Mouse (Mus musculus) ES-CJ7 (cell line): Measurements from ENCODE around the gene Arhgef6.
A peak's percentile ranks its signal among the peaks of the same experiment; 100 is the strongest.

ENCODE experiments used
- DNase-seq: peaks from one replicate; pipeline ENCODE4 v3.0.0; 2011; ENCODE audit warnings: low read depth, low spot score

The Arhgef6 gene

DNA sequence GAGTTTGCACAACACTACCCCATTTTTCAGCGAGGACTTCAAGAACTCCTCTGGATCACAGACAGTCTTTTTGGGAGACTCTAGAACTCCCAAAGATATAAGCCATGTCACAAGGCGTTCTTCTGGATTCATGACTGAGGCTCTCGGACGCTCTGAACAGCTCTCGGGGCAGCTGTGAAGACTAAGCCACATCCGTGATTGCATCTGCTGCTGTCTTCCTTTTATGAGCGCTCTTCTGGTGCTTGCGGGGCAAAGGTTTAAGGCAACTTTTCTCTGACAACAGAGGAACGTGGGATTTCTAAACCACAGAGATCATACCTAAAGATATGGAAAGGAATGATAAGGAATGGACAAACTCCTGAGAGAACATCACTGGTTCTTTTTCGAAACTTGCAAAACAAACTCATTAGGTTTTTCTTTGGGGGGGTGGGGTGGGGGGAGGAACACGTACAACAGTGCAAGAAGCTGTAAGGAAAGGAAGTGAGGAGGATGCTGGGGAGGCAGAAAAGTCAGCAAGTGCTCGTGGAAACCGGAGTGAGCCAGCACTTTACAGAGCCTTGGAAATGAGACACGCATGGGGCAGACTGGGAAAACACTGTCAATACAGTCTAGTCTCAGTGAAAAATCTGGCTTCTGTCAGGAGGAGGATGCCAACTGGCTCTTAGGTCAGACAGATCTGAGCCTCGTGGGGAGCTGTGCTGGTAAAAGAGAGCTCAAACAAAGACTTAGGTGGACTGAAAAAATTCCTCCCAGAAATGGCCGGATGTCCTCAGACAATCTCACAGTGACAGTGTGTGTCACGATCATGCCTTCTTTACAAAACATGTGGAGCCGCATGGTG is at the start of gene Arhgef6:
Gene Arhgef6 (minus strand): TSS at position 359 of the 841 bp plus-strand sequence.
- DNase-seq = no peak

DNA sequence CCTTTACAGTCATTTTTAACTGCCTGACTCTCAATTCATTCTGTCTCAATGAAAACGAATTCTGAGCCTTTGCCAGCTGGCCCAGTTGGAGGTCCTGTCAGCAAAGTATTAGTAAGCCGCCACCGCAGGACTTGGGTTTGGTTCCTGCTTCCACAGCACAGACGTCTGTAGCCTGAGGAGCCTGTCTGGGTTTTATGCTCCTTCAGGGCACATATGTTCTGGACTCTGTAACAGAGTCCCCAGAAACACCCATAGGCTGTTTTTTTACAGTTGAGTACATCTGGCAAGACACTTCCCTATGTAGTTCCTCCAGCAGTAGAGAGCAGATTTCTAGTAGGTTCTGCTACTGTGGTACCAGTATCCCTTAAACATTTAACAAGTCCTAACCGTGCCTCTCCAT is 42.4 kb upstream of the Arhgef6 start:
- DNase-seq = no peak

DNA sequence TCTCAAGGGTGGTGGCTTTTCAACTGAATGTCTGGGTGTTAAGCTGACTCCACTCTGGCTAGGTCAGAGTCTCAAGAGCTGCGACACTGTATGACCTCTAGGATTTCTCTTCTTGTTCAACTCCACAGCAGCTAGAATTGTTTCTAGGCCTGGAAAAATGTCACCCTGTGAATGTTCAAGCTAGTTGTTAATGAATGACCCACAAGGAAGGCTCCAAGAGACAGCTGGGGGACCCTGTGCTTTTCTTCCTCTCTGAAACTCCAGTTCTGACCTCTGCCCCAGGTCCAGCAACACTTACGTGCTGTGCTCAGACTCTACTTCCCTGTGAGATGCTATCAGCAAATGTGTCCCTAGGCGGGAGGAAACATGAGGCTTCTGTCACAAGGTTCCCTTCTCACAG is 40.0 kb upstream of the Arhgef6 start:
- DNase-seq = no peak

DNA sequence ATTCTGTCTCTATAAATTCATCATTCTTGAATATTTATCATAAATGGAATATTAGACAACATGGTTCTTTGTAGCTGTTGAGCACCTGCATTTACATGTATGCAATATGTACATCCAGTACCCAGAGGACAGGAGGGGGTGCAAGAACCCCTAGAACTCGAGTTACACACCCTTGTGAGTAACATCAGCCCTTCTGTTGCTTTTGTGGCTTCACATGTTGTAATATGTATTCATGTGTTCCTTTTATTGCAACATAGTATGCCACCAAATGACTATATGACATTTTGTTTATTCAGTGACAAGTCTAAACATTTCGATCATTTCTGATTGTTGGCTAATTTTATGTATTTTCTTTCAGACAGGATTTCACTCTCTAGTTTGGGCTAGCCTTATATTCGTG is 38.6 kb upstream of the Arhgef6 start:
- no peak for DNase-seq

DNA sequence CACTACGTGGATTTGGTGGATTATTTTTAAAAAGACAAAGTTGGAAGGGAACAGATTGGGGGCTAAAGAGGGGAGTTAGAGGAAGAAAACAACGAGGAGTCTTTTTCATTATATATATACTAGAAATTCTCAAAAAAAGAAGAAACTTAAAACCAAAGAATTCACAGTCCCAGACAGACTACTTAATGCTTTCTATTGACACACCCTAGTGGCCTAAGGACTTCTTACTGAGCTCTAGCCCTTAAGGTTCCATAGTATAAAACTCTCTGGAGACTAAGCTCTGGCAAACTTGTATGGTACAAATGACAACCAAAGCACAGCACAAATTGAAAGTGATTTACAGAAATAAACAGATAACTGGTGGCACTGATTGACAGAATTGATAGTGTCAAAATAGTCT is 35.5 kb upstream of the Arhgef6 start:
- DNase-seq = no peak

DNA sequence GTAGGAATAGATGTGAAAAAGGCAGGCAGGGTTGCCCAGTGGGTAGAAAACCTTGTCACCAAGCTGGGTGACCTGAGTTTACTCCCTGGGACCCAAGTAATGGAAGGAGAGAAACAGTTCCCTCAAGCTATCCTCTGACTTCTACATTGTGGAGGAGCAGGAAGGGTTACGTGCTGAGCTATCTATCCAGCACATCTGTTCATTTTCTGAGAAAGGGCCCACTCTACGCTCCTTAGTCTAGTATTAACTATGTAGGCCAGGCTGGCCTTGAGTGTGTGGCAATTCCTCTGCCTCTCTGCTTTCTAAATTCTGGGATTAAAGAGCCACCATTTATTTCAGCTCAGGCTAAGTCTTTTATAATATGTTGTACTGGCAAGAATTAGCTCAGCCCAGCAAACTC is 35.0 kb upstream of the Arhgef6 start:
- no peak for DNase-seq

DNA sequence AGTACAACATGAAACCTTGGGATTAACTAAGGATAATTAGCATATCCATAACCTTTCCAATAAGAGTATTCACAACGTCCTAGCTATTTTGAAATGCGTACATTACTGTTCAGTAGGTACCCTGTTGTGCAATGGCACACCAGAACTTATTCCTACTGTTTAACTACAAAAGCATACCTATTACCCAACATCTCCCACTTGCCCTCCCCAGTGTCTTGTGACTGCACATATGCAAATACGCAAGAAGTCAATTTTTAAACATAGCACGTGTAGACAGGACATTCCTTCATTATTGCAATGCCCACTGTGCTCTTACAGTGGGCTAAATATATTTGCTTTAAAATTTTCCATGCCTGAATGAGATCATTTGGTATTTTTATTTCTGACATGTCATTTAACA is 34.4 kb upstream of the Arhgef6 start:
- no peak for DNase-seq

DNA sequence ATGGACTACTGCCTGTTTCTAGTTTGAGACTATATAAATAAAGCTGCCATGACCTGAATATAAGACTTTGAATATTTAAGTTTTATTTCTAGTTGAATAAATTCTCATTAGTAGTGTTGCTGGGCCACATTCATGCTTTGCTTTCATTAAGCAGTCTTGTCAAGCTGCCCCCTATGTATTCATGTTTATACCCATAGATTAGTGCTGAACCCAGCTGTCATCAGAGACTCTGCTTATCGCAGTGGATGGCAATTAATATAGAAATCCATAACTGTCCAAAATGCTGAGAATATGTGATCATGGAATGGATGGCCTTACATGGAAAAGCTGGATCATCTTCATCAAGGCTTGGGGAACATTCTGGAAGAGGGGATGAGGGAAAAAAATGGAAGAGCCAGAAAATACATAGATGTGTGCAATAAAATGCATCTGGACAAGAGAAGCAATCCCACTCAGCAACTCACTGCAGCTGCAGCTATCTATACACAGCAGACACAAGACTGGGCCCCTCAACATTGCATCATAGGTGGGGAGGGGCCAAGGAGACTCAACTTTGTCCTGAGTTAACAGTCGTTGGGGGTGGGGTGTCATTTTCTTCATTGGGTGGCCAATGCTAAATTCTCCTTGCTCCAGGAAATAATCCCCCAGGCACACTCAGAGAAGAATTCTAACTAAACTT is 26.5 kb upstream of the Arhgef6 start:
- DNase-seq = no peak

DNA sequence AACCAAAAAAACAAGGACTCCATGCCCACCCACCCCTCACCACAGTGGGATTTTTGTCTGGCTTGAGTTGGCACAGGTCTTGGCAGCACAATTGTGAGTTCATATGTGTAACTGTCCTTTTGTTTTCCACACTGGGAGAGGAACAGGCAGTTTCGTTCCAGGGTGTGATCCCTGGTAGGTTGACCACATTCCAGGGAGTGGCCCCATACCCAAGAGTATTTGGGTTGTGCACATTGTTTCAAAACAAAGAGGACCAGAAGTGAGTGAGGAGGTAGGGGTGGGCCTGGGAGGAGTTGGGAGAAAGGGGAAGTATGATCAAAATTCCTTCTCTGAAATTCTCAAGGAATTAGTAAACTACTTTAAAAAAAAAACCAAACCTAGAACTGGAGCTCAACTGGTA is 20.8 kb upstream of the Arhgef6 start:
- DNase-seq = peak; percentile 50

DNA sequence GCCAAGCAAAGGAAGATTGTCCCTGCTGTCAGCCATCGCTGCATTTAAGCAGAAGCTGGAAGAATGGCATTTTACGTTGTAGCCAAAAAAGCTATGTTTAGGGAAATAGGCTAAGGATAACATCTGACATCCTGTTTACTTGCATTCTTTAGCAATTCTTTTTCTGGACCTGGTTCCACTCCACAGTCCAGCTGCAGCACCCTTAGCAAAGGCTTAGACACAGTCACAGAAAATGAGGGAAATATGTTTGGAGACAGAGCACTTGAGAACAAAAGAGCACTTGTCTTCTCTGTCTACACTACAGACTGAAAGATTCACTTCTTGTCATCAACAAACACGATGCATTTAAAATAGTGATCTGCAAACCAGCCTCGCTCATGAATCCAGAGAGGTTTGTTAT is 691 bp upstream of the Arhgef6 start:
- DNase-seq = no peak

DNA sequence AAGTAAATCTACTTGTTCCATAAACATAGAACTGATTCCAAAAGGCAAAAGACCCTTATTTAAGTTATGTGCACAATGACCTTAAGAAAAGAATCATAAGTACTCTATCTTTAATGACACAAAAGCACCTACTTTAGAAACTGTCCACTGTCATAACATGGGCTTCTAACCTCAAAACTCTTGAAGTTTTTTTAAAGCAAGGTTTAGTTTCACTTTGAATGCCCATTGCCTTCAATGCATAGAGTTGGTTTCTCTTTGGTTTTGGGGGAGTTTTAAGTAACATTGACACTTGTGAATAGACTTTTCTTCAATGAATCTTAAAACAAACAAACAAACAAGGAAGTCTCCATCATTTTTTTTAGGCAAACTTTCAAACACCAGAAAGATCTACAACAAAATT is 947 bp downstream of the Arhgef6 start:
- DNase-seq = no peak

DNA sequence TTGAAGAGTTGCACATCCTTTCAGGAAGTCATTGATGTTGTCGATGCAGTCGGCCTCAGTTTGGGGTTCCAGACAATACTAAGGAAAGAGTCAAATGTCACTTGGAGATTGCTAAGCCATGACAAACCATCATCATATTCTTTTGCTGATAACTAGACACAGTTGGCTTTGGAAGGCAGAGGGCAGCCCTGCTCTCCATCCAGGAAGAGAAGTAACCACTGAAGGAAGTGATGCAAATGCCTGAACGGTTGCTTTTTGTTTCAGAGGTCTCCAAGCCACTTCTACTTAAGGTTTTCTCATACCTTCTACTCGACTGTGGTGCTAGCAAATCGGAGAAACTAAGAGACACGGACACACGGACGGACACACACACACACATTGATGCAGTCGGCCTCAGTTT is 1.6 kb downstream of the Arhgef6 start:
- DNase-seq = no peak

DNA sequence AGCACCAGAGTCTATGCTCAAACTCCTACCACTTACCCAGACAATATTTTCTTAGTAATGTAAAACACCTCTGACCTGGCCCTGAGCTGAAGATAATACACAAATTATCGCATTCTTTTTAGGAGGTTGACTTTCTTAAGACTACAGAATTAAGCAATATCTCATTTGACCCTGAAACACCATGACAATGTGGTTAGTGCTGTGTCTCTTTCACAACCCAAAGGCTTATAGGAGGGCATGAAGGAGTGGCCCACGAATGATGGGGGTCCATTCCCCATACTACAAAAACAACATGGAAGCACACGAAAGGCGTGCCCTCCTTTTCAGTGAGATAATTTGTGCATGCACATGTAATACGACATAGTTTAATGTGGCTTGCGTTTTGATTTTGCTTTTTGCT is 3.2 kb downstream of the Arhgef6 start:
- no peak for DNase-seq

DNA sequence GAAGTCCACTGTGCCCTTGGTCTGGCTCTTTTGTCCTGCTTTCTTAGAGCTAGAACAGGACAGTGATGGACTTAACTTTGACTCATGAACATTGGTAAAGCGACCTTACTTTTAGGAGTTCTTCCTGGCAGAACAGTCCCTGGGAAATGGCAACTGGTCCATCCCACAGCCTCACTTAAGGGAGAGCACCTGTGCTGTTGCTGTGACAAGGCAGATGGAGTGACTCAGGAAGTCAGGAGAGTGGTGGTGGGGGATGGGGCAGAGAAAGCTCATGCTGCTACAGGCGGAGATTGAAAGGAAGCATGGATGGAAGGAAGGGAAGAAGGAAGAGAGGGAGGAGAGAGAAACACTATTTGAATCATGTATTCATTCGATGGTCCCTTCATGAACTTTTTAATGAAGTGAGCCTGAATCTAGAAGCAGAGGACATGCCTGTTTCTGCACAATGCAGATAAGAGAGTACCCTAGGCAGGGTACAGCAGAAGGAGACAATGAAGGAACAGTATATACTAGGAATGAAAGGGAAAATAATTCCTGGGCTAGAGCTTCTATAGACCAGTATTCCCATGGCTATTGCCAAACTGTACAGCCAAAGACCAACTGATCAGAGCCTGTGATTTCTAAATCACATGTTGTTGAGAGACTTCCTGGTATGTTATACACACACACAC is 10.7 kb downstream of the Arhgef6 start:
- no peak for DNase-seq

DNA sequence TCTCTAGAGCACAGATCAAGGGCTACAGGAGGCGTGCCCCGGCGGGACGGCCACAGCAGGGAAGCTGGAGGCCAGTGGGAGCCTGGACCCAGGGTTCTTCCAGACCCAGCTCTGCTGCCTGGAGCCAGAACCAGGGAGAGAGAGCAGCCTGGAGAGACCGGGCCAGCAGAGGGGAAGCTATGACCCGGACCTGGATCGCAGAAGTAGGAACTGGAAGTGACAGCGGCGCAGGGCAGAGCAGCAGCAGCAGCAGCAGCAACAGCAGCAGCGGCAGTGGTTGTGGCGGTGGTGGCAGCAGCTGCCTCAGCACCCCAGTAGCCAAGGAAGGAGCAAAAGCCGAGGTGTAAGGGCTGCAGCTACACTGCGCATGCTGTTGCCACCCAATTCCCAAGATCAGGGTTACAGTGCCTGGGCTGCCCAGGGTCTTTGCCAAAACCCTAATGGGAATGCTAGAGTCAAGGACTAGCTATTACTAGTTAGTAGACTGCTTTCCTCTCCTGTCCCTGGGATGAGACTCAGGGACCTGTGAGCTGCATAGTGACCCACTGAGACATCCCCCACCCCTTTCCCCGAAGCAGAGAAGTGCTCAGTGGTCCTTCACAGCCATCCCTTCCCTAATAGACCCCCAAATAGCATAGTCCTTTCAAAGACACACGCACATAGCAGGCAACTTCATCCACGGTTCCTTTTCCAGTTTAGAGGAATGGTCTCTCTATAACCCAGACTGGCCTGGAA is 11.9 kb downstream of the Arhgef6 start:
- no peak for DNase-seq

DNA sequence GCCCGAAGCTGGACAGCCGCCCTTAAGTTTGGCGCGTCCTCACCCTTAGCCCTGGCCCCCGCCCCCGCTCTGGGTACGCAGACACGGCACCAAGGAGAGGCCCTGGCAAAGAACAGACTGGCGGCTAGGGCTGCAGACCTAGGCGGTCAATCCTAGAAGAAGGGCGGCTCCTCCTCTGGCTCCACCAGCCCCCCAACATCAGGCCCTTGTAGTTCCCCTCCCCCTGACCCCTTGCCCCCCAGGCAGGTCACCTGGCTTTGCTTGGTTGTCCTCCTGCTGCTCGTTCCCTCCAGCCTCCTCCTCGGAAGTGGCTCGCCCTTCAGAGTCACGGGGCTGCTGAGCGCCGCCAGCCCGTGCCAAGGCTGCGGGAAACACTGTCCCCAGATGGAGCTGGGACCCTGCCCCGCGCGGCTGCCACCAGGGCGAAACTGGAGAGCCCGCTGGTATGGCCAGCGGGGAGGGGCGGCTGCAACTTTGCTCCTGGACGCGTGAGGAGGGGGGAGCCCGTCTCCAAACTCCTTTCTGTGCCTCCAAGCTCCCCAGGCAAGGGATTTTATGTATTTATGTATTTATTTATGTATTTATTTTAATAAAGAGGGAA is 12.6 kb downstream of the Arhgef6 start:
- DNase-seq = no peak

DNA sequence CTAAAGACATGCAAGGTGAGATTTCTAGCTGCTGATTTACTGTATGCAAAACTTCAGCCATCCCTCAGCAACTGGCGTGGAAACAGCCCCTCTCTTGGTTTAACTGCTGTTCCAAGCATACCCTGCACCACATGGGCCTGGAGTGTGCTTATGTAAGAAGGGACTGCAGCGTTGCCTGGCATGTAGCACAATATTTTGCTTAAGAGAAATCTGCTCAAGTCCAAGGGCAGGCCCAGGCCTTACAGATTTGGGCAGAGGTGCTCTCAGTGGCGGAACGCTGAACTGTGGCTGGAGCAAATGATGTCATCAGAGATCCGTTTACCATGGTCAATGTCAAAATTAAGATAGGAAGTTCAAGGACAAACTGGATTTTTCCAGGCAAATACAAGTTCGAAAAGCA is 13.6 kb downstream of the Arhgef6 start:
- DNase-seq = no peak

DNA sequence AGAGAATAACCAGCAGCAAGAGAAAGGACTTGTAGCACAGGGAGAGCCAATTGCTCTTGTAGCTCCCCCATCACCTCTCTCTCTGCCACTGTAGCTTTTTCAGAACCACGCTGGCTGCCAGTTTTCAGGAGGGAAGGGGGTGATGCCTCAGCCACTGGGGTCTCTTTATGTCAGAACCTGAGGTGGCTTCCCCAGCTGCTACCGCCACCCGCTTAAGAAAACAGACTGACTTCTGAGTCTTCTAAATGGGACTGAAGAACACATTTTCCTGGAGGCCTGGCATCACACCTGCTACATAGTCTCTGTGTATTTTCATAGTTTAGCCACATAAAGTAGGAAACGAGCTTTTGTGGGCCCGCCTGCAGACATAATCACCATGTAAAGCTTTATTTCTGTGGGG is 26.5 kb downstream of the Arhgef6 start:
- no peak for DNase-seq

DNA sequence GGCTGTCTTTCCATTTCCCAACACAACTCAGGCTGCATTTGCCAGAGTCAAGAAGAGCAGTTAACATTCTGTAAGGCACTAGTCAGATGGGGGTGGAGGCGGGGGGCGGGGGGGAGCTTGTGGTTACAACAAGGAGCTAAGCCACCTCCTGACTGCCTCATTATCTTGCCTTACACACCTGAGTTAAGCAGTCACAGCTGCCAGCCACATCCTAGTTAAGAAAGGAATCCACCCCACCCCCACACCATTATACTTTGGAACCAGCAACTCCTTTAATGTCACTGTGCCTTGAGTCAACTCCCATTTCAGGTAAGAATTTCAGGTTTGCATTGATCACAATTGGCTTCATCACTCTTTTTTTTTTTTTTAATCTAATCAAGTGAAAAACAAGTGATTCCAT is 28.5 kb downstream of the Arhgef6 start:
- no peak for DNase-seq

DNA sequence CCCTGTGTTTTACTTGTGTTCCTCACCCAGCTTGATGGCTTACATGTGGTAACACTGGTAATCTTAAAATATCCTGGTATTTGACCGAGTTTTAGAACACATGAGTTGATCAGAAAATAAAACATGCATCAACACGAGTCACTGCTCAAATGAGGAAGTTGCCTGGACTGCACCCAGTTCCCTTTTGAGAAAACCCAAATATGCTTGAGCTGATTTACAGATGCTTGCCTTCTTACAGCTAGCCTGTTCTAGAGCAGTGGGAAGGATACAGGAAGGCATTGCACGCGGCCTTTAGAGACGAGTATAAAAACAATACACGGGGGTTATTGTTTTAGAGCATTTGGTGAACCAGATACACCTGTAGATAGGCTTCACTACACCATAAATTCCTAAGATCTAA is 31.8 kb downstream of the Arhgef6 start:
- DNase-seq = no peak

DNA sequence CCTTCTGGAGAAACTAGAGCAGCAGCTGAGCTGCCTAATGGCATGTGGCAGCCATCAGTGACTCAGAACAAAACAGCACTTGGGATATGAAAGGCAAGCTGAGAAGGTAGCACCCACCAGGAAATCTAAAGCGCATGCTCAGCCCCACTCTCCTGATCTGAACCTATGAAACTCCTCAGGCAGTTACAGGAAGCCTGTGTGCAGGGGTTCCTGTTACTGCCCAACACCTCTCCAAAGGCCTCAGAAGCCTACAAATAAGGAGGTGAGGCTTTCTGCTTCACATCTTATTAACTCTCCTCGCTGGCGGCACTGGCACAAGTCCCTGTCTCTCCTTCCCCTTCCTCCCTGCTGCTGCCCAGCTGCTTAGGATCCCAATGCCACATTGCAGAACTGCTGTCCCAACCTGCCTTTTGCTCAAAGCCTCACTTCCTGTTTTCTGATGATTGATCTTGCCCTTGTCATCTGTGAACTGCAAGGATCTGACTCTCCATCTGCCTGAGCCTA is 33.7 kb downstream of the Arhgef6 start:
- no peak for DNase-seq
